Mouse (Mus musculus) liver, postnatal 0 days (tissue): ENCODE measurements around the gene Krt34.

Source experiments
- CTCF ChIP-seq: sonication (generic); IDR thresholded peaks from 2 replicates; pipeline ENCODE4 v1.5.1; 2016; ENCODE audit warnings: antibody characterized with exemption, low read depth
- EP300 ChIP-seq: IDR thresholded peaks from 2 replicates; pipeline ENCODE4 v1.6.1; 2016; ENCODE audit warnings: antibody characterized with exemption, low read depth, mild to moderate bottlenecking

GRCm38 (mm10) chr11:100016112-100016511 lies 25.2 kb downstream of the Krt34 start, which contains the start of gene Krt33a:
- TF ChIP-seq CTCF: no peak
- TF ChIP-seq EP300: no peak
